Mouse (Mus musculus) ES-E14 (cell line): Measurements from ENCODE around the gene Dock2. TPM values are rescaled to one million over a fixed set of nuclear protein-coding genes. Genes with fewer than 3 reads are reported as not detected.

Source experiments
- DNase-seq: peaks from one replicate; pipeline ENCODE4 v3.0.0-alpha.2; 2013; ENCODE audit warnings: low read depth, low spot score
- H3K27ac ChIP-seq: 2 replicates; pipeline ENCODE4 v1.5.1; 2012; ENCODE audit warnings: low read depth, mild to moderate bottlenecking, low read length, moderate library complexity, mixed read lengths; ENCODE audit not compliant: poor library complexity, insufficient read depth, severe bottlenecking
- H3K36me3 ChIP-seq: 2 replicates; pipeline ENCODE4 v1.6.1; 2012; ENCODE audit warnings: mild to moderate bottlenecking, low read length, moderate library complexity, mixed read lengths; ENCODE audit not compliant: control insufficient read depth, poor library complexity, insufficient read depth, severe bottlenecking
- H3K4me1 ChIP-seq, 2 experiments: fragments of 150-350 bp in 1 of 2; sonication (generic) in 1 of 2; 2 replicates each; pipeline ENCODE4 v1.6.1; 2012; ENCODE audit warnings: low read length in 2 of 2, mild to moderate bottlenecking in 1 of 2, mixed read lengths in 1 of 2; ENCODE audit not compliant: control insufficient read depth in 2 of 2, insufficient read depth in 2 of 2, poor library complexity in 1 of 2
- H3K4me3 ChIP-seq, 2 experiments: fragments of 150-350 bp in 1 of 2; sonication (generic) in 1 of 2; 2 replicates each; pipeline ENCODE4 v1.5.1; 2012; ENCODE audit warnings: low read length in 2 of 2, low read depth in 1 of 2, mild to moderate bottlenecking in 1 of 2, mixed read lengths in 1 of 2; ENCODE audit not compliant: insufficient read depth in 1 of 2, poor library complexity in 1 of 2, severe bottlenecking in 1 of 2
- H3K9ac ChIP-seq: 2 replicates; pipeline ENCODE4 v1.6.1; 2012; ENCODE audit warnings: low read depth, mild to moderate bottlenecking, low read length, mixed read lengths; ENCODE audit not compliant: poor library complexity, insufficient read depth, severe bottlenecking
- H3K9me3 ChIP-seq: fragments of 150-350 bp; sonication (generic); 2 replicates; pipeline ENCODE4 v1.6.1; 2012; ENCODE audit warnings: low read depth, mild to moderate bottlenecking, low read length; ENCODE audit not compliant: control insufficient read depth, insufficient read depth
- CHD2 ChIP-seq: IDR thresholded peaks from 2 replicates; pipeline ENCODE4 v1.6.1; 2014; ENCODE audit warnings: mild to moderate bottlenecking, low read depth, low read length, inconsistent platforms
- HCFC1 ChIP-seq: IDR thresholded peaks from 2 replicates; pipeline ENCODE4 v1.6.1; 2012; ENCODE audit warnings: low read length, inconsistent platforms, borderline replicate concordance; ENCODE audit not compliant: insufficient read depth
- MAFK ChIP-seq: IDR thresholded peaks from 2 replicates; pipeline ENCODE4 v1.6.1; 2014; ENCODE audit warnings: mild to moderate bottlenecking, low read depth, low read length, inconsistent platforms; ENCODE audit not compliant: insufficient read depth
- ZC3H11A ChIP-seq: IDR thresholded peaks from 2 replicates; pipeline ENCODE4 v1.6.1; 2012; ENCODE audit warnings: low read depth, mild to moderate bottlenecking, inconsistent platforms, low read length, borderline replicate concordance
- ZNF384 ChIP-seq: IDR thresholded peaks from 2 replicates; pipeline ENCODE4 v1.6.1; 2012; ENCODE audit warnings: low read depth, low read length, inconsistent platforms
- in situ Hi-C, 2 experiments: fragments of 600-800 bp; cut with MboI; formaldehyde crosslinking; loops; one replicate each; pipeline ENCODE4 v1.15.1; 2025; ENCODE audit warnings: low sequenced_read_pairs in 2 of 2, inconsistent platforms in 1 of 2; ENCODE audit not compliant: unreplicated experiment in 2 of 2
- total RNA-seq: library from RNA; depleted of rRNA; stranded (reverse); fragments of 300-350 nt; gene quantifications from 2 replicates; pipeline ENCODE4 v1.2.3, GENCODE M21; 2012

Dock2 gene
- total RNA-seq, 1 experiment = 1.7 TPM

DNA sequence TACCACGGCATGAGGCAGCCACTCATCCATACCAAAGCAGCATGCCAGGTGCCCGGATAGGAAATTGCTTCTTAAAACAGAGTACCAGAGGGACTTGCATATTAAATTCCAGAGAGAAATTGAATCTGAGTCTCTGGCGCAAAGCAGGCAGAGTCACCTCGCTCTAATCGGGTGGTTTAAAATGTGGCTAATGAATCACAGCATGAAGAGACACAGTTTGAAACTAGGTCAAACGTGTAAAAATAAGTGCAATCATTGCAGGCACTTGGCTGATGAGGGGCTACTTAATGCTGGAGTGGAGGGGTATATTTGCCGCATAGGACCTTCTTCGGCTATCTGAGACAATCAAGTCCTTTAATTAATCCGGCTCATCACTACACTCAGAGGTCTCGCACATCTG lies 467.5 kb downstream of the Dock2 start:
- TF ChIP-seq CHD2 = no peak
- no peak for TF ChIP-seq HCFC1
- TF ChIP-seq ZNF384 = no peak
- no peak for TF ChIP-seq ZC3H11A
- no peak for TF ChIP-seq MAFK
- Histone ChIP-seq H3K4me3 (no peak overlapping the region), H3K27ac (no peak overlapping the region), H3K36me3 (no peaks in the 10 kb centered on the region), H3K9me3 (no peaks in the 10 kb centered on the region), H3K4me1 (peaks cover 0 to 24% of the 10 kb centered on the region in 2 experiments; a peak in 2 of 4 replicates), H3K9ac (no peak overlapping the region)
- in situ Hi-C loops = no loop called here
- DNase-seq = no peak

DNA sequence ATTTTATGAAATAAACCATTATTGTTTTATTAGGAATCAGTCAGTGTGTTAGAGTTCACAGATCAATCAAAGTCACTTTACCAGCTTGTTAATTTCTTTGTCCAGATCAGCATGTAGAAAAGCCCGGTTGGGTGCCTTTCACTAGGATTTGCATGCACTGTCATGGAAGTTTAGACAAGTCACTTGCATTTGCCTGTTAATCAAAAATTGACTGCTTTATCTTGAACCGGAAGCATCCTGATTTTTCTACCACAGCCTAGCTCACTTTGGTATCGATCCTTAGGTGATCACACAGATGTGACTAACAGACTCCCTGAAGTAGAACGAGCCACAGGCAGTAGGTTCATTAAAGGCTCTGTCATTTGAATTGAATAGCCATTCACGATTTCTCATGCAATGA lies 468.3 kb downstream of the Dock2 start:
- in situ Hi-C loops = no loop called here
- Histone ChIP-seq H3K4me1 (peaks cover 0 to 24% of the 10 kb centered on the region in 2 experiments; a peak in 2 of 4 replicates), H3K36me3 (no peaks in the 10 kb centered on the region), H3K9me3 (no peaks in the 10 kb centered on the region), H3K9ac (no peak overlapping the region), H3K27ac (no peak overlapping the region; the same call in 1 of the 2 replicates), H3K4me3 (peak overlapping the region in 1 of 2 experiments; percentile 60; a peak in 1 of 4 replicates)
- TF ChIP-seq CHD2 (no peak), ZNF384 (no peak), MAFK (no peak), ZC3H11A (no peak), HCFC1 (no peak)
- DNase-seq = peak; percentile 31

DNA sequence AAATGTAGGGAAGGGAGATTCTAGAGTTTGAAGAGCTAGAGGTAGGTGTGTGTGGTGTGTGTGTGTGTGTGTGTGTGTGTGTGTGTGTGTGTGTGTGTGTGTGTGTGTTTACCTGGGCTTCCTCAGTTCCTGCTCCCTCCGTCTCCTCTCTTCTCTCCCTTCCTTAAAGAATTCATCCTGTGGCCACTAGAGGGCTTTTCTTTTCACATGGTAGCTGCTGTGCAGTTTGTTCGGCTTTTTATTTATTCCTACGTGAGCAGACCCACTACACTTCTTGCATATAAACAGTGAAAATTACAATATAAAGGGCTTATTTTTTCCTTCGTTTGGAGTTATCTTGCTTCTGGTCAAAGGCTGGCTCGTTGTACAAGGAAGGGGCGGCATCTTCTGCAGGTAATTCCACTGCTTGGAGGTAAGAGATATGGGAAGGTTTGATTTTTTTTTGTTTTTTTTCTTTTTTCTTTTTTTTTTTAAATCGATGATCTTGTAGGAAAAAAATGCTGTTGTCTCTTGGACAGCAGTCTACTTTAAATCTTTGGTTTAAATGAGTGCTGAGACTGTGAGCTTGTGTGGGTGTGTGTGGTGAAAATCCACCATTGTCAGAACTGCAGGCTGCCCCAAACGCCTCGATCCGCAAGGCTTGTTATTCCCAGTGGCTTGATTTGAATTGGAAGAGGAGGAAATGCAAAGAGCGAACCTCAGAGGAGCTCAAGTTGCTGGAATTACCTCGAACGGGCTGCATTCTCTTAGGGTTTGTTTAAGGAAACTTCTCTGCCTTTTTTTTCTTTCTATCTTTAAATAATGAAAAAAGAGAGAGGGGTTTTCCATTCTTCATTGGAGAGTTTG lies 468.9 kb downstream of the Dock2 start, which contains the start of gene Fam196b:
Gene Fam196b, plus strand, starts transcription at position 289 of the 846 bp plus-strand sequence.
- no peak within 1 kb of the TSS for H3K9ac ChIP-seq
- H3K27ac ChIP-seq = no peak within 1 kb of the TSS; the same call in 1 of the 2 replicates
- H3K36me3 ChIP-seq = no peaks in the 10 kb centered on the region
- TF ChIP-seq ZNF384 (peak; percentile 32; the same call in 1 of the 2 replicates), HCFC1 (no peak)
- peaks cover 0 to 24% of the 10 kb centered on the region in 2 experiments; a peak in 2 of 4 replicates for H3K4me1 ChIP-seq
- in situ Hi-C loops = no loop called here
- peak; percentile 57 for DNase-seq
- no peaks in the 10 kb centered on the region for H3K9me3 ChIP-seq
- peak within 1 kb of the TSS; percentile 19 to 60; a peak in 3 of 4 replicates for H3K4me3 ChIP-seq

DNA sequence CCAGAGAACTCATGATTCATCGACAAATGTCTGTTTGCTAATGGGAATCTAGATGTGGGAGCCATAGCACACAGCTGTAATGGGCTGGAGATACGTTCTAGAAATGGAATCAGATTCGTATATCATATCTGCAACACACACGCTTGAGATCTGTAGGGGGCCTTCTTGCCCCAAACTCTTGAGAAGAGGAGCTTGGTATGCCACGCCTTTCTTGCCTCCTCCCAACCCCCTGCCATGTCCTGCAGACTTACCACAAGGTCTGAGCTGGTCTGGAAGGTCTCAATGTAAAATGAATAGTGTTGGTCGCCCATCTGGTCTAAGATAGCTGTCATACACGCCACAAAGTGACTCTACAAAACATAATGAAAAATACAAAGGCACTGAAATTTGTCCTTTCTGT lies 471.5 kb downstream of the Dock2 start:
- H3K36me3 ChIP-seq = no peaks in the 10 kb centered on the region
- H3K4me1 ChIP-seq = peaks cover 0 to 17% of the 10 kb centered on the region in 2 experiments; a peak in 2 of 4 replicates
- no peaks in the 10 kb centered on the region for H3K9me3 ChIP-seq
- no peak overlapping the region for H3K4me3 ChIP-seq
- TF ChIP-seq MAFK (no peak), CHD2 (no peak), ZNF384 (no peak), HCFC1 (no peak), ZC3H11A (no peak)
- H3K9ac ChIP-seq = no peak overlapping the region
- no peak overlapping the region for H3K27ac ChIP-seq
- in situ Hi-C loops = no loop called here
- no peak for DNase-seq
